Mouse (Mus musculus): ENCODE results near the gene Gdpd2. TPM values are rescaled to one million over a fixed set of nuclear protein-coding genes. Genes with fewer than 3 reads are reported as not detected.
A peak's percentile ranks its signal among the peaks of the same experiment; 100 is the strongest.

The Gdpd2 gene
- 2.7 and 3.1 TPM in 2 replicates for polyA plus RNA-seq (2016; fragmentation: Nextera tagmentation; extraction: Ambion mirVana)

DNA sequence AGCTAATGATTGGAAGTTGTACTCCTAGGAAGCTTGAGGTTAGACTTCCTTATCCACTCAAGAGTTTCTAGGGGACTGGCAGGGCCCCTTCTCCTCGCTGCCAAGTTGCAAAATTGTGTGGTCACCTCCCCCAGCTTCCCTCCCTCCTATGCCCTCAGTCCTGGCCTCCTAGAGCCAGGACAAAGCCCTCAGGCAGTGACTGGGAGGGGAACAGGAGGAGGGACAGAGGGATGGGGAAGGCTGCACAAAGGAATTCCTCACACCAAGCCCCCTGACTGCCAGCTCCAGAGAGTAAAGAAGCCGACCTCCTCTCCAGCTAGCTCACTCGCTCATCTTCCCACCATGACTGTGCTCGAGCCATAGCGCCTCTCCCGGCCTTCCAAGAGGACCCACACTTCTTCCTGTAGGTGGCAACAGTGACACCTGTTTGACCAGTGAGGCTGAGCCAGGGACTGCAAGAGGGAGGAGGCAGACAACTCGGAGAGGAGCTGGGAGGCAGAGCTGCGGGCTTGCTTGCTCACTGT lies at the start of gene Gdpd2:
TSS of gene Gdpd2 (plus strand) at position 209 of the 524 bp plus-strand sequence.
- no peaks in the 10 kb centered on the region for H3K9me3 ChIP-seq
- H3K27ac ChIP-seq (replicated peaks), result peak within 1 kb of the TSS; percentile 44; the same call in 1 of the 2 replicates
- peaks cover 23% of the 10 kb centered on the region for H3K4me1 ChIP-seq
- peaks cover 98% of the 10 kb centered on the region for H3K27me3 ChIP-seq (replicated peaks; ENCODE audit: low read depth, poor library complexity, severe bottlenecking)
- peaks cover 29% of the 10 kb centered on the region for H3K36me3 ChIP-seq (replicated peaks)
- peak; percentile 62 for DNase-seq (ENCODE audit: low spot score)
- H3K4me3 ChIP-seq, result peak within 1 kb of the TSS; percentile 44
- 17% methylated on average over 8 of the region's 8 CpGs for WGBS

DNA sequence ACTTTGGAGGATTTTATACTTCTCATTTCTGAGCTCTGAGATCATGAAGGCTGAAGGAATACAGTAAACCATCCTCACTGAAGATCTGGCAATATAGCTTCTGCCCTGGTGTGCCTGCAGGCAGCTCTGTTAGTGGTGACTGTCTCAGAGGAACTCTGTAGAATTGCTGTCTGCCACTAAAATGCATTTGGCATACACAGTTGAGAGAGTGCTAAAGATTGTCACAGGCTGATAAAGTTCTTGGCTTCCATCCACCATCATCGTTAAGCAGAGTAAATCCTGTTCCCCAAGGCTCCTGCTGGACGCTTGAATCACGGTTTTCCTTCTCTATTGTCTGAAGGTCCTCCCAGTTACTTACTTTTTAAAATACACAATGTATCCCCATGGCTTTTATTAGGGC lies 43.1 kb upstream of the Gdpd2 start:
- H3K36me3 ChIP-seq (replicated peaks), result peaks cover 39% of the 10 kb centered on the region
- WGBS, result 83% methylated on average over 3 of the region's 3 CpGs
- H3K4me3 ChIP-seq, result no peak overlapping the region
- H3K27me3 ChIP-seq (replicated peaks; ENCODE audit: low read depth, poor library complexity, severe bottlenecking), result peaks cover 58% of the 10 kb centered on the region
- H3K27ac ChIP-seq (replicated peaks), result no peak overlapping the region
- H3K9me3 ChIP-seq, result no peaks in the 10 kb centered on the region
- DNase-seq (ENCODE audit: low spot score), result no peak
- no peaks in the 10 kb centered on the region for H3K4me1 ChIP-seq

DNA sequence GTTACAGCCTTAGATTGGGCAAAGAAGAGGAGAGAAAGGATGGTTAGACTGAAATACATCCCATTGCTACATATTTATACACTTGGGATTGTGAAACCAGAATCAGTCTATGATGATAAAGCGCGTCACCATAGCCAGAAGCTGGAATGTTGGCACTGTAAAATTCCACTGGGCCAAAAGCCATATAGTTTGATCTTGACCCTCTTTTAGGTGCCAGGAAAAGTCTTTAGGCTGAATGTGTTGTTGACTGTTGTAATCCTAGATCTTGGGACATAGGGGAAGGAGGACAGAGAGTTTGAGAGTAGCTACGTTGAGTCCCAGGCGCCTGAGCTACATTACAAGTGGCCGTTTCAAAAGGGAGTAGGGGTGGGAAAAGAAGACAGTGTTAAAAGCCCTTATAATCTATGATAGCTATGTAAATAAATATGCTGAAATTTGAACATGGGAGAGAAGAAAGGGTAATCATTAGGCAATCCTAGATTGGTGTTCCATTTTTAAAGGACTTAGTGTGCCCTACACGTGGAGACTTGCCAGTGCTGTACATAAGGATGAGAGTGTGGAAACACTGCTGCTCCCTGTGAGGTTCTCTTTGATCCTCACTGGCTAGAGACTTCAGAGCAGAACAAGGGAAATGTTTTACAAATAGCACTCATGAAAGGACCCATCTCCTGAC lies 42.2 kb upstream of the Gdpd2 start:
- no peak overlapping the region for H3K4me3 ChIP-seq
- WGBS, result 88% methylated on average over 6 of the region's 6 CpGs
- no peaks in the 10 kb centered on the region for H3K9me3 ChIP-seq
- H3K36me3 ChIP-seq (replicated peaks), result peaks cover 46% of the 10 kb centered on the region
- H3K4me1 ChIP-seq, result no peaks in the 10 kb centered on the region
- DNase-seq (ENCODE audit: low spot score), result no peak
- H3K27me3 ChIP-seq (replicated peaks; ENCODE audit: low read depth, poor library complexity, severe bottlenecking), result peaks cover 67% of the 10 kb centered on the region
- H3K27ac ChIP-seq (replicated peaks), result no peak overlapping the region

DNA sequence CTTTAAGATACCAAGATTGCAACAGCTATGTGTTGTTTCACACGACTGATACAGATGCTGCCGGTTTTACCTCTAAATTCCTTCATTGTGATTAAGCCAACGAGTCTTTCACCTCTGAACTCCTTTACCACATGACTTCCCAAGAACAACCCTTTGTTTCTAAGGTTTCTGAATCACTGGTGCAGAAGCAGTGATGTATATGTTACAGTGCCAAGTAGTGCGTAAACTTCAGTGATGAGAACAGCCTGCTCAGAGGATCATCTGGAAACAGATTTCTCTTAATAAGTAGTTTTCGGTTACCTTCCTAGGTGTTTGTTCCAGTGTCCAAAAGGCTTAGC lies 41.7 kb upstream of the Gdpd2 start:
- Histone ChIP-seq H3K9me3 (no peaks in the 10 kb centered on the region), H3K4me1 (no peaks in the 10 kb centered on the region), H3K36me3 (replicated peaks) (peaks cover 51% of the 10 kb centered on the region), H3K4me3 (no peak overlapping the region), H3K27ac (replicated peaks) (no peak overlapping the region), H3K27me3 (replicated peaks; ENCODE audit: low read depth, poor library complexity, severe bottlenecking) (peaks cover 72% of the 10 kb centered on the region)
- DNase-seq (ENCODE audit: low spot score), result no peak
- WGBS, result 80% methylated on average over 5 of the region's 5 CpGs

DNA sequence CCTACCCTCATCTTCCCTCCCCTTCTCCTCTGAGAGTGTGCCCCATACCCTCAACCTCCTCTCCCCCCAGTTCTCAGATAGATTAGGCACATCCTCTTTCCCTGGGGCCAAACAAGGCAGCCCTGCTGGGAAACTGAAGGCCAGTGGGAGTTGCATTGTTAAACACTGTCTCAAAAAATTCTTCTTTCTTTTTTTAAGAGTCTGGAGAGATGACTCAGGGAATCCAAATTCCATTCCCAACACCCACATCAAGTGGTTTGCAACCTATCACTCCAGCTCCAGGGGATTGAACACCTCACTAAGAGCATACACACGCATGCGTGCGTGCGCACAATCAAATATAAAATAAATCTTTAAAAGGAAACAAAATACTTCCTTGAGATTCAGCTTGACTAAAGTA lies 32.9 kb upstream of the Gdpd2 start:
- Histone ChIP-seq H3K4me3 (no peak overlapping the region), H3K27me3 (replicated peaks; ENCODE audit: low read depth, poor library complexity, severe bottlenecking) (peaks cover 47% of the 10 kb centered on the region), H3K4me1 (no peaks in the 10 kb centered on the region), H3K27ac (replicated peaks) (no peak overlapping the region), H3K36me3 (replicated peaks) (peaks cover 77% of the 10 kb centered on the region), H3K9me3 (no peaks in the 10 kb centered on the region)
- 99% methylated on average over 4 of the region's 4 CpGs for WGBS
- no peak for DNase-seq (ENCODE audit: low spot score)

DNA sequence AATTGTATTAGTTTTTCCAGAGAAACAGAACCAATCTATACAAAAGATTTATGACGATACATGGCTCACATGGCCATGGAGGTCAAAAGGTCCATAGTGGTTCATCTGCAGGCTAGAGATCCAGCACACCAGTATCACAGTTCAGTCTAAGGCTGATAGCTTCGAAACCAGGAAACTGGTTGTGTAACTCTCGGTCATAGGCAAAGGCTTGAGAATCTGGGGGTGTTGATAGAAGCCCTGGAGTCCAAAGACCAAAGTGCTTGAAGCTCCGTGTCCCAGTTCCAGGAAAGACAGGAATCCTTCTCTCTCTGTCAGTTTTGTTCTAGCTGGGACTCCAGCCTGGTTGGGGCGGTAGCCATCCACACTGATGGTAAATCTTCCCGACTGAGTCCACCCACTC lies 21.6 kb upstream of the Gdpd2 start:
- Histone ChIP-seq H3K36me3 (replicated peaks) (peaks cover 71% of the 10 kb centered on the region), H3K9me3 (no peaks in the 10 kb centered on the region), H3K27ac (replicated peaks) (no peak overlapping the region), H3K4me3 (no peak overlapping the region), H3K4me1 (no peaks in the 10 kb centered on the region), H3K27me3 (replicated peaks; ENCODE audit: low read depth, poor library complexity, severe bottlenecking) (peaks cover 44% of the 10 kb centered on the region)
- 90% methylated on average over 6 of the region's 6 CpGs for WGBS
- DNase-seq (ENCODE audit: low spot score), result no peak

DNA sequence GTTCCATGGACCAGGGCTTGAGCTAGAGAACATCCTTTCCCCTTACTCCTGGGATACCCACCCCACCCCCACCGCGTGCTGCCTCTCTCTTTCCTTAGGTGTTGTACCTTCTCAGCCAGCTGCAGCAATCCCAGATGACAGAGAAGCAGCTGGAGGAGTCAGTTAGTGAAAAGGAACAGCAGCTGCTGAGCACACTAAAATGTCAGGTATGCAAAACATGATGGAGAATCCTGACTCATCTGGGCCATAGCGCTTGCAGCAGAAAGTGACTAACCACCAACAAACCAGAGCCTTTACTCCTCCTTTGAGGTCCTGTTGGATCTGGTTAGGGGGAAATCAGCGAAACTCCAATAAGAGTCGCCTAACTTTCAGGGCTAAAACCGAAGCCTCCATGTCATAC lies 13.5 kb upstream of the Gdpd2 start:
- 89% methylated on average over 6 of the region's 6 CpGs for WGBS
- peaks cover 93% of the 10 kb centered on the region for H3K36me3 ChIP-seq (replicated peaks)

DNA sequence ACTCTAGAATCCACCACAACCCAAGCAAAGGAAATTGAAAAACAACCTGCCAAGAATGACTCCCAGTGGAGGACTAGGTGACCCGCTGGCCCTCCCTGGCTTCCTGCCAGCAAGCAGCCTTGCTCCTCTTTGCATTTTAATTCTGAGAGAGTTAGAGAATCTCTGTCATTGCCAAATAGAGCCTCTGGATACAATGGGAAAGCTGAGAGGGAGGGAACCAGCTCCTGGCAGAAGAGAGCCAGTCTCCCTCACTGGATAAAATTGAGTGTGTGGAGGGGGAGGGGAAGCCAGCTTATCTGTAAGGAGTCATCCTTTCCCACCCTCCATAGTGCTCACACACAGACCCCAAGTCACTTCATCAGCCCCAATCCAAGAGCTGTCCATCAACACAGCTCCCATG lies 726 bp upstream of the Gdpd2 start:
- no peak overlapping the region for H3K27ac ChIP-seq (replicated peaks)

More for the DNA sequence above, 13.5 kb upstream of the Gdpd2 start:
- Histone ChIP-seq H3K4me1 (no peaks in the 10 kb centered on the region), H3K9me3 (no peaks in the 10 kb centered on the region), H3K4me3 (no peak overlapping the region), H3K27ac (replicated peaks) (no peak overlapping the region), H3K27me3 (replicated peaks; ENCODE audit: low read depth, poor library complexity, severe bottlenecking) (peaks cover 64% of the 10 kb centered on the region)
- DNase-seq (ENCODE audit: low spot score), result no peak

DNA sequence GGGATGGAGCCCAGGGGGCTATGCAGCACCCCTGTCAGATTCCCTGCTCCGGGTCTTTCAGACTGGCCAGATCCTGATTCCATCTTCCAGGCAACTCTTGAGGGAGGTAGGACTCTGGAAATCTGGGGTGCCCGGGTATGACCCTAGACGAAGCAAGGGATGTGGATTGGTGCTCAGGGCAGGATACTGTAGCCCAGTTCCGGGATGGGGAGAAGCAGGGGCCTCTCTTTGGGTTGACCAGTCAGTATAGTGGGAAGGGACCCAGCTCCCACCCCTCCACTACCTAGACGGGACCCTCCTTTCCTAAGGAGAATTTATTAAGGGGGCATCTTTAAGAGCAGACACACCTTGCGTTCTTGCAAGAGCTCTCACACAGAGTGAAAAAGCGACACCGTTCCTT lies 593 bp downstream of the Gdpd2 start:
- Histone ChIP-seq H3K4me3 (peak overlapping the region; percentile 44), H3K9me3 (no peaks in the 10 kb centered on the region), H3K27ac (replicated peaks) (peak overlapping the region; percentile 44; the same call in 1 of the 2 replicates), H3K4me1 (peaks cover 23% of the 10 kb centered on the region), H3K36me3 (replicated peaks) (peaks cover 24% of the 10 kb centered on the region), H3K27me3 (replicated peaks; ENCODE audit: low read depth, poor library complexity, severe bottlenecking) (peaks cover 97% of the 10 kb centered on the region)
- no peak for DNase-seq (ENCODE audit: low spot score)
- WGBS, result 40% methylated on average over 8 of the region's 8 CpGs

More for the DNA sequence above, 726 bp upstream of the Gdpd2 start:
- Histone ChIP-seq H3K27me3 (replicated peaks; ENCODE audit: low read depth, poor library complexity, severe bottlenecking) (peaks cover 96% of the 10 kb centered on the region), H3K4me3 (no peak overlapping the region), H3K36me3 (replicated peaks) (peaks cover 35% of the 10 kb centered on the region), H3K4me1 (peaks cover 23% of the 10 kb centered on the region), H3K9me3 (no peaks in the 10 kb centered on the region)
- no peak for DNase-seq (ENCODE audit: low spot score)
- 43% methylated on average over 1 of the region's 1 CpGs for WGBS

DNA sequence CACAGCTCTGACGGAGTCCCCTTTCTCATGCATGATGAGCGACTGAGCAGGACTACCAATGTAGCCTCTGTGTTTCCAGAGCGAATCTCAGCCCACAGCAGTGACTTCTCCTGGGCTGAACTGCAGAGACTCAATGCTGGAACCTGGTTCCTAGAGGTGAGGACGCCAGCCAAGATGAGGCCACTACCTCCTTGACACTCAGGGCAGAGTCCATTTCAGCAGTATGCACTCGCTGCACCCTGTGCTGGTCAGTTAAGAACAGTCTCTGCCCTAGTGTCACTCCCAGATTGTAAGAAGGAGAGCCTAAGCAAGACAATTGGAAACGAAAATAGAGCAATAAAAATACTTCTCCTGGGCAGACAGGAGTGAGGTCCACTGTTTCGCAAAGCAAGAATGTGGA lies 4.7 kb downstream of the Gdpd2 start:
- 75% methylated on average over 7 of the region's 7 CpGs for WGBS
- H3K9me3 ChIP-seq, result no peaks in the 10 kb centered on the region
- peaks cover 97% of the 10 kb centered on the region for H3K27me3 ChIP-seq (replicated peaks; ENCODE audit: low read depth, poor library complexity, severe bottlenecking)
- no peaks in the 10 kb centered on the region for H3K36me3 ChIP-seq (replicated peaks)
- DNase-seq (ENCODE audit: low spot score), result no peak
- H3K4me3 ChIP-seq, result no peak overlapping the region
- H3K4me1 ChIP-seq, result peaks cover 21% of the 10 kb centered on the region
- H3K27ac ChIP-seq (replicated peaks), result no peak overlapping the region

DNA sequence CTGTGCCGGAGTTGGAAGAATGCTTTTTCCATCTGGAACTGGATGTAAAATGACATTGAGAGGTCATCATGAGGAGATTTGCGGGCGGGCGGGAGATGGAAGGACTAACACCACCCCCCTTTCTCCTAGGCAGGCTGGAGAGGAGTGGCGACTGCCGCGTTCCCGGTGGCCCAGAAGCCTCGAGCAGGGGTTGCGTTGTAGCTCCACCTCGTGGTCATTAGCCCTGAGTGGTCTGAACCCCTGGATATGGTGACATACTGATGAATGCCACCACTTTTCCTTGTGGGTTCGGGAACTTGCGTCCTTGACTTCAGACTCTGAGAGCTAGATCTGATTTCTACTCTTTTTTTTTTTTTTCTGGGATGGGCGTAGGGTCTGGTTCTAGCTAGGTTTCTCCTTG lies 9.2 kb downstream of the Gdpd2 start:
- Histone ChIP-seq H3K27me3 (replicated peaks; ENCODE audit: low read depth, poor library complexity, severe bottlenecking) (peaks cover 78% of the 10 kb centered on the region), H3K4me3 (peak overlapping the region; percentile 48), H3K36me3 (replicated peaks) (no peaks in the 10 kb centered on the region), H3K4me1 (no peaks in the 10 kb centered on the region; the same call in 1 of the 2 replicates), H3K9me3 (no peaks in the 10 kb centered on the region), H3K27ac (replicated peaks) (no peak overlapping the region)
- peak; percentile 64 for DNase-seq (ENCODE audit: low spot score)
- 23% methylated on average over 14 of the region's 14 CpGs for WGBS

DNA sequence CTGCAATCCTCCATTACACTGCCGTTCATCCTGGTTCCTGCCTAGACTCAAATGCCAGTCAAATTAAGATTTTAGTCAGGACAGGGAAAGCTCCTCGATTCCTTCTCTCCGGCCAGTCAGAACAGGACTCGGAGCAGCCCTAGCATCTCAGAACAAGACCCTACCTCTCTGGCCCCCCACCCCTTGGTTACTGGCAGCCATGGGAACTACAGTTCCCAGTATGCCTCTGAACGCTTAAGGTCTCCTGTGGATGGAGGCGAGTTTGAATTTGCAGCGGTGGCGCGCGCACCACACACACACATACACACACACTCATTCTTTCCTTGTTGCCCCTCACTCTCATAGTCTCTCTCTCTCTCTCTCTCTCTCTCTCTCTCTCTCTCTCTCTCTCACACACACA lies 9.8 kb downstream of the Gdpd2 start:
- no peaks in the 10 kb centered on the region; the same call in 1 of the 2 replicates for H3K4me1 ChIP-seq
- 31% methylated on average over 10 of the region's 10 CpGs for WGBS
- H3K4me3 ChIP-seq, result peak overlapping the region; percentile 48
- peaks cover 73% of the 10 kb centered on the region for H3K27me3 ChIP-seq (replicated peaks; ENCODE audit: low read depth, poor library complexity, severe bottlenecking)
- DNase-seq (ENCODE audit: low spot score), result peak; percentile 41
- H3K36me3 ChIP-seq (replicated peaks), result no peaks in the 10 kb centered on the region
- no peaks in the 10 kb centered on the region for H3K9me3 ChIP-seq
- H3K27ac ChIP-seq (replicated peaks), result no peak overlapping the region

DNA sequence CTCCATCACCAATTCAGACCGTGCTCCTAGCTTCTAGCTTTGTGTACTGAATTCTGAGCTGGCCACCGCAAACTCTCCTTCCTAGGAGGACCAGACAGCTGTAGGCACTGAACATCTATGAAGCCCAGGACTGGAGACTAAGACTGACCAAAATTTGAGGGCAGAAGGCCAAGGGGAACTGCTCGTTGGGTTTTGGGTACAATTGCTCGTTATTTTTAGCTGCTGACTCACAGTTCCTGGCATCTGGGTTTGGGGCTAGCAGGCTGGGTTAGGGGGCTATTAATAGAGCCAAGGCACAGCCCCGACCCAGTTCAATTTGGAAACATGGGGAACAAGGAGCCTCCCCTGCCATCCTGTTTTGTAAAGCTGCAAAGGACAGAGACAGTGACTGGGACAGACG lies 11.1 kb downstream of the Gdpd2 start:
- Histone ChIP-seq H3K36me3 (replicated peaks) (no peaks in the 10 kb centered on the region), H3K4me3 (no peak overlapping the region), H3K9me3 (no peaks in the 10 kb centered on the region), H3K27me3 (replicated peaks; ENCODE audit: low read depth, poor library complexity, severe bottlenecking) (peaks cover 62% of the 10 kb centered on the region), H3K4me1 (no peaks in the 10 kb centered on the region; the same call in 1 of the 2 replicates), H3K27ac (replicated peaks) (no peak overlapping the region)
- no peak for DNase-seq (ENCODE audit: low spot score)
- 61% methylated on average over 6 of the region's 6 CpGs for WGBS
